Mouse (Mus musculus) kidney, postnatal 4 days (tissue): Measurements from ENCODE around the gene Rfx4.

Source experiments
- DNase-seq, 2 experiments: peaks; one replicate each; pipeline ENCODE4 v3.0.0; 2021; ENCODE audit warnings: mixed read lengths in 2 of 2

Gene Rfx4

GRCm38 (mm10) chr10:84758483-84759431 lies 2.9 kb downstream of the Rfx4 start:
- DNase-seq = peak; percentile 33 to 46

DNA sequence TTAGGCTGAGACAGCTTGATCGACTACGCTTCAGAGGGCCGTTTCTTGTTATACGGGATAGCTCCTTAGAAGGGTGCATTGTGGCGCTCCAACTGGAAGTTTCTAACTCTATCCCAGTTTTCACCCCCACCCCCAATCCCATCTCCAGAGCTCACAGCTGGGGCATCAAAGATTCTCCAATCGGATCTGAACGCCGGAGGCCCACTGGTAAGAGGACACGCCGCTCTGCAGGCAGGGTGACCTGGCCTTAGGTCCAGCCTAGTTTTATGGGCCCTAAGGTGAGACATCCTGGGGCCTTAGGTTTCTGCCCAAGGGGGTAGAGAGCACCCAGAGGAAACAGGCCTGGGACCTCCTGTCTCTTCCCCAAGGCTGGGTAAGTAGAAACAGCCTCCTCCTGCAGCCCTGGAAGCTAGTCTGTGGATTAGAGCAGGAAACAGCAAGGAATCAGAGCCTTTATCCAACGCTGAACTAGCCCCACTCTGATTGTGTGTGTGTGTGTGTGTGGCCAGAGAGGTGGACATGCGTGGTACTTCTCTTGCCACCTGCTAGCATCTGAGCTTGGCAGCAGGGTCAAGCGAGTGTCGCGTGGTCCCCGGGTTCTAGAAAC lies 3.8 kb downstream of the Rfx4 start:
- peak in 1 of 2 experiments; percentile 11 for DNase-seq

GRCm38 (mm10) chr10:84760118-84761111 lies 4.6 kb downstream of the Rfx4 start:
- peak; percentile 47 to 59 for DNase-seq

- no peak for DNase-seq
Measured at GRCm38 (mm10) chr10:84768766-84769165, 12.9 kb downstream of the Rfx4 start.

- DNase-seq = no peak
Measured at GRCm38 (mm10) chr10:84772380-84773130, 16.7 kb downstream of the Rfx4 start.

GRCm38 (mm10) chr10:84773889-84774288 lies 18.0 kb downstream of the Rfx4 start:
- DNase-seq = no peak

DNA sequence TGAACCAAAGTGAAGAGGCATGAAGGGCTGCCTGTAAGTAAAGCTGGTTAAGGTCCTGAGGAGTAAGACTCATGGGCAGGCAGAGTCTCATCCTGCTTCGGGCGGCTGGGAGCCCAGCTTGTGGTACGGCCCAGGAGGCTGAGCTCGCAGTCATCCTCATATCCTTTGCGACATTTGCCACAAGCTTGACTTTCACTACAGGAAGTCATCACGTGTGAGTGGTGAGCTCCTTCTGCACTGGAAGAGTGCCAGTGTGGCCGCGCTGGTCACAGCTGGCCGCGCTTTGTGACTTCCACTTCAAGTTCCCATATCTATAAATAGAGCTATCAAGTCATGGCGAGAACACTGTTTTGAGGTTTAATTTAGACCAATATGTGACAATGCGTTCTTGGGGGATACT lies 18.7 kb downstream of the Rfx4 start:
- peak; percentile 70 to 81 for DNase-seq

DNA sequence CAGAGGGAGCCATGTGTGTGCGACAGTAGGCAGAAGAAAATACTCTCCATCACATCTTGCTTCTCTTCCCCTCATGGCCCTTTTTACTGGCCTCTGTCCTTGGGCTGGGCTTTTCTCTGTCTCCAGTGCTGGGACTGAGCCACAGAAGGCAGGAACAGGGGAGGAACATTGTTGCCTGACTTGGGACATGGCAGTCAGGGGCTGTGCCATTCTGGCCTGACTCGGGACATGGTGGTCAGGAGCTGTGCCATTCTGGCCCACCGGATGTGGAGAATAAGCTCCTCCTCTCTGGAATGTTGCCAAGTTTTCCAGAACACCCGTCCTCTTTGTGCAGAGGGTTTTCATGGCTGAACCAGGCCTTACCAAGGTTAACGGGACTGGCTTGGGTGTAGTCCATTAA lies 21.2 kb downstream of the Rfx4 start:
- DNase-seq = no peak

DNA sequence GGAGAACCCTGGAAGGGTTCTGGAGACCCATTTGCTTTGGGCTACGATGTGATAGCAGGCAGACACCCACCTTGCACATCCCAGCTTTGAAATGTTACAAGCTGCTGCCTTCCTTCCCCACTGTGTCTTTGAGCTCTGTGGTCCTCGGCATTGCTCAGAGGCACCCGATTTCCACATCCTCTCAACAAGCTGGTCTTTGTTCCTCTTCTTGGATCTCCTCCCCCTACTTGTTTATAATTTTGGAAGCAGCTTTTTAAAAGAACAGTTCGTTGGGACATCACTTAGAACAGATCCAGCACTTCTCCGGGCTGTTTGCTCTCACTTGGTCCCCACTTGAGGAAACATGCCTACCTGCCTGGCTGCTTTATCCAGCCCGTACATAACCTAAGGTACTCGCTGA lies 22.1 kb downstream of the Rfx4 start:
- DNase-seq = no peak

GRCm38 (mm10) chr10:84780828-84781227 lies 25.0 kb downstream of the Rfx4 start:
- no peak for DNase-seq

- no peak for DNase-seq
Measured at GRCm38 (mm10) chr10:84785339-84785738, 29.5 kb downstream of the Rfx4 start.

- no peak for DNase-seq
Measured at GRCm38 (mm10) chr10:84790323-84790722, 34.5 kb downstream of the Rfx4 start.

- DNase-seq = no peak
Measured at GRCm38 (mm10) chr10:84791181-84791580, 35.3 kb downstream of the Rfx4 start.

GRCm38 (mm10) chr10:84801521-84801920 lies 45.7 kb downstream of the Rfx4 start:
- DNase-seq = no peak

GRCm38 (mm10) chr10:84803216-84803844 lies 47.5 kb downstream of the Rfx4 start:
- DNase-seq = no peak

GRCm38 (mm10) chr10:84805576-84805975 lies 49.7 kb downstream of the Rfx4 start:
- no peak for DNase-seq

- no peak for DNase-seq
Measured at GRCm38 (mm10) chr10:84807206-84807605, 51.3 kb downstream of the Rfx4 start.

GRCm38 (mm10) chr10:84810030-84810849 lies 54.4 kb downstream of the Rfx4 start:
- DNase-seq = no peak

DNA sequence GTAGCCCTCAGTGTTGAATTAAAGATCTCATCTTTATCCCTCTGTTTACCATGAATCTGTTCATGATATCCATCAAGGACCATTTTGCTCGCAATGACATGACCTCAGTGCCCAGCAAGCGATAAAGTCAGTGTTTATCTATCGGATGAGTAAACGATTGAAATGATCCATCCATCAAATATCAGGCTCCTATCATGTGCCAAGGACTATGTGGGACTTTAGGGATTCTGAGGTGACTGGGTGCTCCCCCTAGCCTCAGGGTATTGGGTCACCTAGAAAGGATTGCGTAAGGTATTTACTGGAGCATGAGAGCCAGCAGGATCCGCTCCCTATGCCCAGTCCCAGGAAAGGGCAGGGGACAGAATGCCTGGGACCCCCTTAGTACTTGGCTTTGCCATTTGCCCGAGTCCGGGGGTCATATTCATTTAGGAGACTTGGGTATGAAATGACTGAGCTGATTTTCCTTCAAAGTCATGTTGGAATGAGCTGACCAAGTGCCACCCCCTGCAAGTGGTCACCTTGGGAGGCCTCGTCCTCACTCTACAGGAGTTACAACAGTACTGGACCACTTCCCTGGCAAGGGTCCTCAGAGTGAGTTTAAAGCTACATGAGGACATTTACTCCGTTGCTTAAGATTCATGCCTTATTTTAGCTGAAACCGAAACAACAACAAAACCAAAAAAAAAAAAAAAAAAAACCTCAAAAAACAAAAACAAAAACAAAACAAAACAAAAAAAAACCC lies 55.5 kb downstream of the Rfx4 start:
- no peak for DNase-seq

DNA sequence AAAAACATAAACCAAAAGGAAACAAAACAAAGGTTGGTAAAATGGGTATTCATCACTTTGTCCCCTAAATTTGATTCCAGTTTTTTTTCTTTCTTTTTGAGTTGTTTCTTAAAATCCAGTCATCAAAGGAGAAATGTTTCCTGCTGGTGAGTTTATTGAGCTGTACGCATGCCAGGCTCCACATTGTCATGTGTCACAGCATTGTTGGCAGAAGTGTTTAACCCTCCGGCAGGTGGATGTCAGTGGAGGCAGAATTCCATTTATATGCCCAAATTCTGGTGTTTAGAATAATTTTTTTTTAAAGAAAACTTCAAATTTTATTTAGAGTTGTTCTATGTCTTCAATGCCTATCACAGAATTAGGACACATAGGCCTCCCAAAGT lies 56.0 kb downstream of the Rfx4 start:
- DNase-seq = no peak
